Mouse (Mus musculus) hindbrain, embryonic 11.5 days (tissue): ENCODE measurements around the gene Gstt1. TPM values are rescaled to one million over a fixed set of nuclear protein-coding genes. Genes with fewer than 3 reads are reported as not detected.
A peak's percentile ranks its signal among the peaks of the same experiment; 100 is the strongest.

Source experiments
- ATAC-seq: fragments of 200-750 bp; cut with Nextera tagmentation; 2 replicates; pipeline ENCODE4 v1.8.0; 2017; ENCODE audit warnings: mild to moderate bottlenecking, moderate TSS enrichment, moderate library complexity; ENCODE audit not compliant: low FRiP score
- DNase-seq: peaks from one replicate; pipeline ENCODE4 v3.0.0-alpha.2; 2015; ENCODE audit warnings: low spot score
- H3K27ac ChIP-seq: fragments of 300-500 bp; sonication (generic); 2 replicates; pipeline ENCODE4 v1.5.1; 2014; ENCODE audit warnings: mild to moderate bottlenecking, low read depth, low read length
- H3K27me3 ChIP-seq: fragments of 300-500 bp; sonication (generic); 2 replicates; pipeline ENCODE4 v1.6.1; 2014; ENCODE audit warnings: mild to moderate bottlenecking, low read length, moderate library complexity, mixed read lengths; ENCODE audit not compliant: control insufficient read depth, insufficient read depth
- H3K36me3 ChIP-seq: fragments of 300-500 bp; sonication (generic); 2 replicates; pipeline ENCODE4 v1.6.1; 2014; ENCODE audit warnings: mild to moderate bottlenecking, low read length, moderate library complexity, mixed read lengths; ENCODE audit not compliant: control insufficient read depth, insufficient read depth
- H3K4me1 ChIP-seq: fragments of 300-500 bp; sonication (generic); replicated peaks from 2 replicates; pipeline ENCODE4 v1.6.1; 2014; ENCODE audit warnings: low read length, mixed read lengths; ENCODE audit not compliant: control insufficient read depth, insufficient read depth
- H3K4me2 ChIP-seq: fragments of 300-500 bp; sonication (generic); replicated peaks from 2 replicates; pipeline ENCODE4 v1.6.1; 2014; ENCODE audit warnings: mild to moderate bottlenecking, low read depth, low read length
- H3K4me3 ChIP-seq: fragments of 300-500 bp; sonication (generic); 2 replicates; pipeline ENCODE4 v1.5.1; 2014; ENCODE audit warnings: low read depth, low read length
- H3K9ac ChIP-seq: fragments of 300-500 bp; sonication (generic); 2 replicates; pipeline ENCODE4 v1.6.1; 2014; ENCODE audit warnings: low read depth, low read length
- H3K9me3 ChIP-seq: fragments of 300-500 bp; sonication (generic); 2 replicates; pipeline ENCODE4 v1.6.1; 2016; ENCODE audit warnings: low read length; ENCODE audit not compliant: control insufficient read depth
- WGBS: fragments of 180-500 bp; shearing (Covaris S2); extraction: QIAGEN DNeasy Blood & Tissue Kit; methylation state at CpG from one replicate; pipeline ENCODE4 v1.1.7; 2014; 5-methylcytosine and 5-hydroxymethylcytosine counted together
- polyA plus RNA-seq: library from polyadenylated mRNA; unstranded; fragments of >200 nt; fragmentation: Nextera tagmentation; extraction: Ambion mirVana; gene quantifications from 2 replicates; pipeline ENCODE4 v1.2.1, GENCODE M21; 2014

The Gstt1 gene
- polyA plus RNA-seq, 1 experiment from 2014 or later: 5.6 TPM

DNA sequence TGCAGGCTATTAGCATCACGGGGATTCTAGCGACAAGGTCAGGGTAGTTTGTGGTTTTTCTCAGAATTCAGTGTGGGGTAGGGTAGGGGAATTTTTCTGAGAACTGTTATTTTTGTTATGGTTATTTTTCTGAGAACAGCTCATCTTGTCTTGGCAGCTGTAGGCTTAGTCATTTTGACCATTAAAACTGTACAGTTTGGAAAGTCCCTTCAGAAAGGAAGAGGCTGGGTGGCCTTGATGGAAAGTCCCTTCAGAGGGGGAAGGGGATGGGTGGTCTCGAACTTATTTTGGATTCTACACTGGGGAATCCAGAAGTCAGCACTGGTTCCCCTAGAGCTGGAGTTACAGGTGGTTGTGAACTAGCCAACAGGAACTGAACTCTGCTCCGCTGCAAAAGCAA lies 26.1 kb upstream of the Gstt1 start:
- H3K27ac ChIP-seq: no peak overlapping the region
- H3K9ac ChIP-seq: no peak overlapping the region
- 93% methylated on average over 4 of the region's 4 CpGs for WGBS
- H3K4me3 ChIP-seq: no peak overlapping the region
- no peaks in the 10 kb centered on the region for H3K27me3 ChIP-seq
- no peaks in the 10 kb centered on the region for H3K4me1 ChIP-seq
- H3K36me3 ChIP-seq: no peaks in the 10 kb centered on the region
- no peak for DNase-seq
- no peaks in the 10 kb centered on the region for H3K9me3 ChIP-seq
- no peak for ATAC-seq
- no peak overlapping the region for H3K4me2 ChIP-seq

DNA sequence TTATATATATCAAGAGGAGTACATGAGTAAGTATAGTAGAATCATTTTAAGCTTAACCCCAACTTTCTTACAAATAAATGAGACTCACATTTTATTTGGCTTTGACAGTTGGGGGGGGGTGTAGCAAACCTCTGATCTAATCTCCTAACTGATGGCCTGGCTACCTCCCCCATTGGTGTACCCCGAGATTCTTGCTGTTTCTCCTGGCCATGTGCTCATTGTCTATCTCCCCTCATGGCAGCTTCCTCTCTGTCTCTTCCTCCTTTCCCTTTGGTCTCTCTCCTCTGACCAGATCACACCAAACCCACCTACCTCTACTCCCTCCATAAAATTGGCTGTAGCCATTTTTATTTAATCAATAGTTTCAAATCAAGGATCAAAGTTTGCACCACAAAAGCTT lies 25.4 kb upstream of the Gstt1 start:
- ATAC-seq (no peak), DNase-seq (no peak)
- no peak overlapping the region for H3K27ac ChIP-seq
- no peak overlapping the region for H3K4me2 ChIP-seq
- H3K4me3 ChIP-seq: no peak overlapping the region
- H3K9me3 ChIP-seq: no peaks in the 10 kb centered on the region
- no peaks in the 10 kb centered on the region for H3K4me1 ChIP-seq
- WGBS: 89% methylated on average over 1 of the region's 1 CpGs
- H3K27me3 ChIP-seq: no peaks in the 10 kb centered on the region
- no peaks in the 10 kb centered on the region for H3K36me3 ChIP-seq
- no peak overlapping the region for H3K9ac ChIP-seq

DNA sequence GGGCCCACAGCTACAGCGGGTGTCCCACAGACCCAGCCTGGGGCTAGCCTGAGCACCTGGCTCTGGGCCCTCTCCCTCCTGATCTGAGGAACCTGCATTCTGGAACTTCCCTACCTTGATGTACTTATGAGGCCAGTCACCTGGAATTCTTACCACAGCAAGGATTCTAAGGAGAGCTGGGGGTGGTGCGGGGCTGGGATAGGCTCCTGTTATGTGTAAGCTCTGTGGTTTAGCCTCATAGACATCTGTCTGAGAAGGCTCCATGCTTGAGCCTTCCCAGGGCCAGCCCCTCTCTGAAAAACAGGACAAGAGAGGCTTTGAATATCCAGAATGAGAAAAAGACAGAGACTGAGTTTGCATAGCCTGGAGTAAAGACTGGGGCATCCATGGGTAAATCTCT lies 24.1 kb upstream of the Gstt1 start, which contains the start of gene Gstt4:
TSS of gene Gstt4 (minus strand) at position 101 of the 400 bp plus-strand sequence.
- H3K9ac ChIP-seq: no peak within 1 kb of the TSS
- no peak within 1 kb of the TSS for H3K4me2 ChIP-seq
- WGBS: 95% methylated on average over 2 of the region's 2 CpGs
- no peaks in the 10 kb centered on the region for H3K36me3 ChIP-seq
- no peak for DNase-seq
- no peaks in the 10 kb centered on the region for H3K4me1 ChIP-seq
- no peaks in the 10 kb centered on the region for H3K27me3 ChIP-seq
- no peaks in the 10 kb centered on the region for H3K9me3 ChIP-seq
- ATAC-seq: no peak
- H3K4me3 ChIP-seq: no peak within 1 kb of the TSS
- H3K27ac ChIP-seq: no peak within 1 kb of the TSS

DNA sequence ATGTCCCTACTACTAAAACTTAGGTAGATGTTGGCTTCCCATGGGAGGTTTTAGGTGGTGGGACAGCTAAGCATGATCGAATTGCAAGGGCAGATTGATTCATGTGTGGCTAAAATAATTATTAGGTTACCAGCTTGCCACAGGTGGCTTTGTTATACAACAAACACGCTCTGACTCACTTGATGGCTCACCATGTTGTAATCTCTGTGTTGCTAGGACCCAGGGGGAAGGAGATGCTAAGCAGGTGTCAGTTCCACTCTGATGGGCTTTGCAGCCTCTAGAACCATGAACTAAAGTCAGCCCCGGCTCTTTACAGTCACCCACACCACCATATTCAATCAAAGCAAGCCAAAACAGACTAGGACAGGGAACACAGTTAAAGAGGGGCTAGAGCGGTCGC lies 21.5 kb upstream of the Gstt1 start:
- 88% methylated on average over 5 of the region's 5 CpGs for WGBS
- DNase-seq (no peak), ATAC-seq (no peak)
- H3K27me3 ChIP-seq: no peaks in the 10 kb centered on the region
- no peak overlapping the region for H3K4me2 ChIP-seq
- no peak overlapping the region for H3K4me3 ChIP-seq
- H3K4me1 ChIP-seq: no peaks in the 10 kb centered on the region
- H3K9ac ChIP-seq: no peak overlapping the region
- H3K27ac ChIP-seq: no peak overlapping the region
- no peaks in the 10 kb centered on the region for H3K36me3 ChIP-seq
- no peaks in the 10 kb centered on the region for H3K9me3 ChIP-seq

DNA sequence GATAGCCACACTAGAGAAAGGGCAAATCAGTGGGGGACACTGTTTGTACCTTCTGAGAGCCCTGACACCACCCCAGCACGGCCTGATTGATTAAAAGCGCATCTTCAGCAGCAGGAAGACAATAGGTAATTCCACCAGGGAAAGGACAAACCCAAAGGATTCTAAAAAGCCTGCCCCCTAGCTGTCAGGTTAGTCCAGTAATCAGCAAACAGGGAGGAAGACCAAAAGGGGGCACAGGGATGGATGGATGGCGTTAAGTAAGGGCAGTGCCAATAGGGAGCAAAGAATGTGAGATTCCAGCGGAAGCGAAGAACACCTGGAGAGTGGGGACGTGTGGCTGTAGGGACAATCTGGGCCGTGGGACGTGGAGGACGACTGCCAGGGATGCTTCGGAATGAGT lies 20.3 kb upstream of the Gstt1 start:
- WGBS: 62% methylated on average over 10 of the region's 10 CpGs
- Histone ChIP-seq H3K4me2 (no peak overlapping the region), H3K4me1 (no peaks in the 10 kb centered on the region), H3K27me3 (no peaks in the 10 kb centered on the region), H3K9me3 (no peaks in the 10 kb centered on the region), H3K36me3 (no peaks in the 10 kb centered on the region), H3K4me3 (no peak overlapping the region), H3K27ac (no peak overlapping the region), H3K9ac (no peak overlapping the region)
- DNase-seq (no peak), ATAC-seq (no peak)

DNA sequence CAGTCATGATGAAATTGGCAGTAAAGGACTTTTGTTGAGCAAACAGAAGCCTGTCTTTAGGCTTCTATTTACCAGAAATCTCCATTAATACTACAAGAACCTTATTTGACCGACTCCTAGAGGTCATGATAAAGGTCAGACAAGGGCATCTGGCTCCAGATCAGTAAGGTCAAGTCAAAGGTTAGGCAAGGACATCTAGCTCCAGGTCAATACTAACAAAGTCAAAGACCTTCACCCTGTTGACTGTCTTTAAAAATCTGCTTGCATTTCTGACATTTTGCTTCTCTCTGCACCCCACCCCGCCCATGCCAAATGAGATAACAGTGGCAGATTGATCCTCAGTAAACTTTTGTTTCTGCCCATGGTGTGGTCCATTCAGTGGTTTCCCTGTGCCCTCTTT lies 5.8 kb upstream of the Gstt1 start:
- no peaks in the 10 kb centered on the region for H3K9me3 ChIP-seq
- no peak overlapping the region for H3K4me2 ChIP-seq
- no peak overlapping the region for H3K4me3 ChIP-seq
- 74% methylated on average over 2 of the region's 2 CpGs for WGBS
- no peaks in the 10 kb centered on the region for H3K4me1 ChIP-seq
- DNase-seq: no peak
- no peak for ATAC-seq
- H3K9ac ChIP-seq: no peak overlapping the region
- H3K27ac ChIP-seq: no peak overlapping the region
- no peaks in the 10 kb centered on the region for H3K27me3 ChIP-seq
- no peaks in the 10 kb centered on the region for H3K36me3 ChIP-seq

DNA sequence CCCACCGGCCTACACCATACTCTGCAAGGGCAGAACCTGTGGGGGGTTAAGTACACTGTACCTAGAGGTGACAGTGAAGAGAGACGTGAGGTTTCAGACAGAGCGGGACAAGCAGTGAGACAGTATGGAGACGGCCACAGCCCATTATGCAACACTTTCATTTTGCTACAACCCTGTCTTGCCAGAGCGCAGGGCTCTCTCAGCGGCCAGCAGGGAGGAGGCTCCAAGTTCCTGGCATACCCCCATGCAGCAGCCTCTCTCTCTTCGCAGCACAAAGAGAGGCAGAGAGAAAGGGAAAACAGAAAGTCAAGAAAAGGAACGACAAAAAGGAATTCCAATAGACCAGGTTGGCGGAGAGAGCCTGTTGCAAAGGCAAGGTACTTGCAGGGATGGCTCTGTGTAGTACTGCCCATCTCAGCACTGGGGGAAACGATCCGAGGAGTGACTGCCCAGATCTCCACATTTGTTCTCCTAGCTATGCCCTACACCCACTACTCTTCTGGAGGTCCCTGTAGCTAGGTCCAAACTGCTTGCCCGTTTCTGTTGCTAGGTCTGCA lies 687 bp downstream of the Gstt1 start:
- peak overlapping the region; percentile 78 for H3K4me2 ChIP-seq
- peak; percentile 52 for DNase-seq
- H3K9ac ChIP-seq: peak overlapping the region; percentile 61
- H3K4me1 ChIP-seq: peaks cover 4% of the 10 kb centered on the region
- under 1% methylated on average over 12 of the region's 12 CpGs for WGBS
- no peaks in the 10 kb centered on the region for H3K9me3 ChIP-seq
- no peak overlapping the region for H3K27ac ChIP-seq
- ATAC-seq: peak; percentile 51; the same call in 1 of the 2 replicates
- H3K27me3 ChIP-seq: peaks cover 4% of the 10 kb centered on the region; the same call in 1 of the 2 replicates
- no peaks in the 10 kb centered on the region for H3K36me3 ChIP-seq
- peak overlapping the region; percentile 37 for H3K4me3 ChIP-seq

DNA sequence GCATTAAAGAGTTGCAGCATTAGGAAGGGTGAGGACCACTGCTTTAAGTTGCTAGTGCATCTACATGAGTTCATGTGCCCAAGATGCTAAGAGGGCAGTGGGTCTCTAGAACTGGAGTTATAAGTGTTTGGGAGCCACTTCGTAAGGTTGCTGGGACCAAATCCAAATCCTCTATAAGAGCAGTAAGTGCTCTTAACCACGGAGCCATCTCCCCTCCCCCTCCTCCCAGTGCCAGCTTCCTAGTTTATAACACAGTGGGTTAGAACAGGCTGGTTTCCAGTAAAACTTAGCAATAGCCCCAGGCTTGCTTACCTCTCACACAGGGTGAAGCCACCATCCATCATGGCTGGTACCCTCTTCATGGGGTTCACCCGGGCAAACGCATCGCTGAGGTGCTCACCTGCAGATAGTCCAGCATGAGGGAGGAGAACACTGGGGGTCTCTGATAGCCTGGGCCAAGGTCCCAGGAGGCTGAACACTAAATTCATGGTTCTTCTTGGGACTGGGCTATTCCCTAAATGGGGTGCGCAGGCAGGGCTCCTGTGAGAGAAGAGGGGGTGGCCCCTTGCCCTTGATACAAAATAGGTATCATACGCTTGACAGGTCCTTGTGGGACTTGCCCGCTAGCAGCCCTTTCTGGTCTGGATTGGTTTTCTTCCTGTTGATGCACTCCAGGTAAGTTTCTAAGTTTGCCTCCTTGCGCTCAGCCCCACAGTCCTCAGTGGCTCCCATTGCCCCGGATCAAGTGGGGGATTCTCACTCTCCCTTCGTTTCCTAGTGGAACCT lies 1.5 kb downstream of the Gstt1 start:
- ATAC-seq (no peak), DNase-seq (no peak)
- H3K4me2 ChIP-seq: peak overlapping the region; percentile 78
- WGBS: 42% methylated on average over 11 of the region's 11 CpGs
- H3K9me3 ChIP-seq: no peaks in the 10 kb centered on the region
- peak overlapping the region; percentile 37 for H3K4me3 ChIP-seq
- H3K9ac ChIP-seq: no peak overlapping the region
- H3K27me3 ChIP-seq: peaks cover 4% of the 10 kb centered on the region; the same call in 1 of the 2 replicates
- no peak overlapping the region for H3K27ac ChIP-seq
- peaks cover 4% of the 10 kb centered on the region for H3K4me1 ChIP-seq
- H3K36me3 ChIP-seq: no peaks in the 10 kb centered on the region

DNA sequence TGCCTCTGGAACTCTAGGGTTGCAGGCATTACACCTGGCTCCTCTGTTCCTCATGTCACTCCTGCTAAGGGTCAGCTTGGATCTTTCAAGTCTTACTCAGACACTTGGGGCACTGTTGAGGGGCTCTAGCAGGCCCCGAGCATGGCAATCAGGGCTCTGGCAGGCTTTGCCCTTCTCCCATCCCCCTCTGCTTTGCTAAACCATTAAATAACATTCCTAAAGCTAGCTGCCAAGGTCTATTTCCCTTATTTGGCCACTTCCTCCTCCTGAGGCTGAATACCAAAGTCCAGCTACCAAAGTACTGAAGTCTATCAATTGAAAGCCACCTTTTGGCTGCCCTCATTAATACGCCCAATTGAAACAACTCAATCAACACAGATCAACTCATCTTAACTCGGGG lies 3.5 kb downstream of the Gstt1 start:
- Histone ChIP-seq H3K9ac (no peak overlapping the region), H3K4me3 (no peak overlapping the region), H3K27me3 (peaks cover 4% of the 10 kb centered on the region; the same call in 1 of the 2 replicates), H3K4me2 (no peak overlapping the region), H3K4me1 (peaks cover 4% of the 10 kb centered on the region), H3K27ac (no peak overlapping the region), H3K9me3 (no peaks in the 10 kb centered on the region), H3K36me3 (no peaks in the 10 kb centered on the region)
- ATAC-seq: no peak
- no peak for DNase-seq
- WGBS: 40% methylated on average over 3 of the region's 3 CpGs
